Mouse (Mus musculus): Measurements from ENCODE around the gene Dnajc9. TPM values are rescaled to one million over a fixed set of nuclear protein-coding genes. Genes with fewer than 3 reads are reported as not detected.

Dnajc9 gene
- polyA plus RNA-seq (2014; fragmentation: Nextera tagmentation; extraction: Ambion mirVana), result 96.4 and 116 TPM in 2 replicates

DNA sequence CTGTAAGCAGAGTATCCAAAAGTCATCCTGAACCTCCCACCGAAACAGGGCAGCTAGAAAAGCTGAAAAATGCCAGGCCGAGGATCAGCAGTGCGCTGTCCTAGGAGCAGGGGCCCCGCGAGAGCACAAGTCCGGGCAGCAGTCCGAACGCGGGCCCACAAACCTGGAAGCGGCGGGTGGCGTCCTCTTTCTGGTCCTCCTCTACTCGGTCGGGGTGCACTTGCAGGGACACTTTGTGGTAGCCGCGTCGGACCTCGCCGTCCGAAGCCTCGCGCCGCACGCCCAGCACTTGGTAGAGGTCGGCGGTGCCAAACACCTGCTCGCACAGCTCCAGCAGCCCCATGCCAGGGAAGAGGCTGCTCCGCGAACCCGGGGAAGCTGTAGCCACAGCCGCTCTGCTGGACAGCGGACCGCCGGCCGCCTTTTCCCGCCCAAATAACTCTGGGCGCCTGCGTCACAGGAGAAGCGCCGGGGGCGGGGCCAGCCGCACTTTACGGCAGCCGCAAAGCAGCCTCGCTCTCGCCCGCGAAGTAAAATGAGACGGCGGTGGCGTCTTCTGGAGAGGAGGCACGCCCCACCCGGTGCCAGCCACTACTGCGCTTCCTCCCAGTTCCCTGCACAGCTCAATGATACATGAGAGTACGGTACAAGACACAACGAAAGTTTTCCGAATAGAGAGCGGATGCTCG, at the start of gene Dnajc9:
TSS of gene Dnajc9 (minus strand) at position 470 of the 689 bp plus-strand sequence.
- peaks cover 62% of the 10 kb centered on the region for H3K36me3 ChIP-seq (replicated peaks; ENCODE audit: control insufficient read depth, insufficient read depth)
- H3K27me3 ChIP-seq (ENCODE audit: control insufficient read depth, insufficient read depth, low read length), result no peaks in the 10 kb centered on the region
- peaks cover 31% of the 10 kb centered on the region for H3K4me1 ChIP-seq (replicated peaks; ENCODE audit: control insufficient read depth, insufficient read depth, low read length)
- peak within 1 kb of the TSS; percentile 87 for H3K27ac ChIP-seq
- DNase-seq (ENCODE audit: low spot score) (peak; percentile 93), ATAC-seq (ENCODE audit: low FRiP score) (peak; percentile 75)
- peak within 1 kb of the TSS; percentile 88 for H3K4me3 ChIP-seq (replicated peaks; ENCODE audit: low read length)
- under 1% methylated on average over 59 of the region's 59 CpGs for WGBS
- H3K9me3 ChIP-seq (ENCODE audit: control insufficient read depth, low read length), result no peaks in the 10 kb centered on the region
- peak within 1 kb of the TSS; percentile 84 for H3K4me2 ChIP-seq (replicated peaks)
- H3K9ac ChIP-seq, result peak within 1 kb of the TSS; percentile 81

DNA sequence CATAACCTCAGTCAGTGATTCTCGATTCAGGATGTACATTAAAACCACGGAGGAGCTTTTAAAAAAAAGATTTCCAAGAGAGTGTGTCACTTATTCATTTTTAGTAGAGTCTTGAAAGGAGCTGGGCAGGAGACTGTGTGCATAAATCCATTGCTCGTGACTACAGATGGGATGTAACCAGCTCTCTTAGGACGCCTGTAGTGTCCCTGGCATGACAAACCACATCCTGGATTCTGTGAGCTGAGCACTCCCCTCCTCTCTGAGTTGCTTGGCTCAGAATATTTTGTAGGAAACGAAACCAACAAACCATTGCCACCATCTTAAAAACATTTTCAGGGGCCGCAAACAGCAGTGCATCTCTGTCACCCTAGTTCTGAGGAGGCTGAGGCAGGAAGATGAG, 48.3 kb upstream of the Dnajc9 start:
- Histone ChIP-seq H3K27me3 (ENCODE audit: control insufficient read depth, insufficient read depth, low read length) (no peaks in the 10 kb centered on the region), H3K9ac (no peak overlapping the region)
- no peak for DNase-seq (ENCODE audit: low spot score)

DNA sequence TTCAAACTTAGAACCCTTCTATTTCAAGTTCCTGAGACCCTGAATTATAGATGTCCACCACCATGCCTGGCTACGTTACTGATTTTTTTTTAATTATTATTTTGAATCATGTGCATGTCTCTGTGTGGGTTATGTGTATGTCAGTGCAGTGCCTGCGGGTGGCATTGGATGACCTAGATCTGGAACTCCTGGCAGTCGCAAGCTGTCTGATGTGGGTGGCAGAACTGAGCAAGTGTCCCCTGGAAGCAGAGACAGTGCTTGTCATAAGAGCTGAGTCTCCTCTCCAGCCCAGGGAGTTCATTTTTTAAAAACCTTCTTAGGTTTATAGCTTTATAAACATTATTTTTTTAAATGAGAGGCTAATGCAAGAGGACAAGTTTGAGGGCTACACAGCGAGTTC, 43.7 kb upstream of the Dnajc9 start:
- Histone ChIP-seq H3K4me2 (replicated peaks) (no peak overlapping the region), H3K9me3 (ENCODE audit: control insufficient read depth, low read length) (no peaks in the 10 kb centered on the region), H3K27ac (no peak overlapping the region), H3K4me3 (replicated peaks; ENCODE audit: low read length) (no peak overlapping the region), H3K36me3 (replicated peaks; ENCODE audit: control insufficient read depth, insufficient read depth) (no peaks in the 10 kb centered on the region), H3K27me3 (ENCODE audit: control insufficient read depth, insufficient read depth, low read length) (no peaks in the 10 kb centered on the region), H3K9ac (no peak overlapping the region), H3K4me1 (replicated peaks; ENCODE audit: control insufficient read depth, insufficient read depth, low read length) (no peaks in the 10 kb centered on the region)
- 88% methylated on average over 4 of the region's 4 CpGs for WGBS
- ATAC-seq (ENCODE audit: low FRiP score), result no peak
- DNase-seq (ENCODE audit: low spot score), result no peak

More for the DNA sequence above, 48.3 kb upstream of the Dnajc9 start:
- no peaks in the 10 kb centered on the region for H3K4me1 ChIP-seq (replicated peaks; ENCODE audit: control insufficient read depth, insufficient read depth, low read length)
- H3K36me3 ChIP-seq (replicated peaks; ENCODE audit: control insufficient read depth, insufficient read depth), result no peaks in the 10 kb centered on the region
- H3K4me3 ChIP-seq (replicated peaks; ENCODE audit: low read length), result no peak overlapping the region
- no peak overlapping the region for H3K4me2 ChIP-seq (replicated peaks)
- no peaks in the 10 kb centered on the region for H3K9me3 ChIP-seq (ENCODE audit: control insufficient read depth, low read length)
- no peak for ATAC-seq (ENCODE audit: low FRiP score)
- WGBS, result 78% methylated on average over 6 of the region's 6 CpGs
- no peak overlapping the region for H3K27ac ChIP-seq

DNA sequence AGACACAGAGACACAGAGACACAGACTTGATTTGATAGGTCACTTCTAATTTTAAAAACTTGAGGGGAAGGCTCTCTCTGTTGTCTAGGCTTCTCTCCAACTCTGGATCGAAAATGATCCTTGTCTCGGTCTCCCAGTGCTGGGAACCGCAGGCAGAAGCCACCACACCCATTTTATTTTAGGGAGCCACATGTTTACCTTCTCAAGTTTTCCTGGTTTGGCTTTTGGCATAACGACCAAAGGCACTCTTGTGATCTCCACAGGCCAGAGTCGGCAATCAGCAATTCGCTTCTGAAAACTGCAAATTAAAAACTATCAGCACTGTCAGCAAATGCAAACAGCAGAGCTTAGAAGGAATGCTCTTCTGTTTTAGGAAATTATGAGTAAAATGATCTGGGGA, 43.0 kb upstream of the Dnajc9 start:
- Histone ChIP-seq H3K4me2 (replicated peaks) (no peak overlapping the region), H3K9ac (no peak overlapping the region), H3K36me3 (replicated peaks; ENCODE audit: control insufficient read depth, insufficient read depth) (no peaks in the 10 kb centered on the region), H3K9me3 (ENCODE audit: control insufficient read depth, low read length) (no peaks in the 10 kb centered on the region), H3K4me1 (replicated peaks; ENCODE audit: control insufficient read depth, insufficient read depth, low read length) (no peaks in the 10 kb centered on the region), H3K27me3 (ENCODE audit: control insufficient read depth, insufficient read depth, low read length) (no peaks in the 10 kb centered on the region), H3K4me3 (replicated peaks; ENCODE audit: low read length) (no peak overlapping the region), H3K27ac (no peak overlapping the region)
- DNase-seq (ENCODE audit: low spot score), result no peak
- no peak for ATAC-seq (ENCODE audit: low FRiP score)
- whole genome bisulfite sequencing, result 78% methylated on average over 6 of the region's 6 CpGs

DNA sequence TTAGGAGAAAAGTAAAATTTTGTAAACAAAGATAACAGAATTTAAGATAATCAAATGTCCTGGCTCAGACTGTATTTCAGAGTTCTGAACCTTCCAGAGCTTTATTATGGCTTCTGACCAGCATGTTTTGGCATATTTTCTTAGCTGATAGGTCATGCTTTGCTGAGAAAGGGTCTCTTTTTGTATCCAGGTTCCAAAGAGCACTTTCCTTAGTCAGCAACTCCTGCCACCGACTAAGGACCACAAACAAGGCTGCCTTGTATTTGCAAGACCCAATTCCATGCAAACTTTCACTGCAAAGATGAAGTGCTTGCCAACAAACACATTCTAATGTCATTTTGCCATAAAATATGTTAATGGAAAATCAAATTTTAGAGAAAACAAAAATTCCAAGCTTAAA, 41.1 kb upstream of the Dnajc9 start:
- no peaks in the 10 kb centered on the region for H3K36me3 ChIP-seq (replicated peaks; ENCODE audit: control insufficient read depth, insufficient read depth)
- DNase-seq (ENCODE audit: low spot score), result no peak

DNA sequence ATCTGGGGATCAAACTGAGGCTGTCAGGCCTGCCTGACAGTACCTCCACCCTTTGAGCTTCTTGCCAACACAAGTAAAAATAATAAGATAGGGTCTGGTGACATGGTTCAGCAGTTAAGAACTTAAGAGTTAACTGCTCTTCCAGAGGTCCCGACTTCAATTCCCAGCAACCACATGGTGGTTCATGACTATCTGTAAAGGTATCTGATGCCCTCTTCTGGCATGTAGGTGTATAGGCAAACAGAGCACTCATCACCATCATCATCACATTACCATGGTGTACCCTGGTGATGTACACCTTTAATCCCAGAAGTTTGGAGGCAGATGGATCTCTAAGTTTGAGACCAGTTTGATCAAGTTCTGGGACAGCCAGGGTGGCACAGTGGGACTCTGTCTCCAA, 39.9 kb upstream of the Dnajc9 start:
- Histone ChIP-seq H3K4me3 (replicated peaks; ENCODE audit: low read length) (no peak overlapping the region), H3K4me2 (replicated peaks) (no peak overlapping the region), H3K9me3 (ENCODE audit: control insufficient read depth, low read length) (no peaks in the 10 kb centered on the region), H3K36me3 (replicated peaks; ENCODE audit: control insufficient read depth, insufficient read depth) (no peaks in the 10 kb centered on the region), H3K9ac (no peak overlapping the region), H3K27ac (no peak overlapping the region), H3K27me3 (ENCODE audit: control insufficient read depth, insufficient read depth, low read length) (no peaks in the 10 kb centered on the region), H3K4me1 (replicated peaks; ENCODE audit: control insufficient read depth, insufficient read depth, low read length) (no peaks in the 10 kb centered on the region)
- 39% methylated on average over 1 of the region's 1 CpGs for WGBS
- DNase-seq (ENCODE audit: low spot score) (no peak), ATAC-seq (ENCODE audit: low FRiP score) (no peak)

More for the DNA sequence above, 41.1 kb upstream of the Dnajc9 start:
- no peak overlapping the region for H3K27ac ChIP-seq
- H3K4me2 ChIP-seq (replicated peaks), result no peak overlapping the region
- no peaks in the 10 kb centered on the region for H3K27me3 ChIP-seq (ENCODE audit: control insufficient read depth, insufficient read depth, low read length)
- 74% methylated on average over 1 of the region's 1 CpGs for WGBS
- H3K4me3 ChIP-seq (replicated peaks; ENCODE audit: low read length), result no peak overlapping the region
- H3K9me3 ChIP-seq (ENCODE audit: control insufficient read depth, low read length), result no peaks in the 10 kb centered on the region
- ATAC-seq (ENCODE audit: low FRiP score), result no peak
- H3K9ac ChIP-seq, result no peak overlapping the region
- no peaks in the 10 kb centered on the region for H3K4me1 ChIP-seq (replicated peaks; ENCODE audit: control insufficient read depth, insufficient read depth, low read length)

DNA sequence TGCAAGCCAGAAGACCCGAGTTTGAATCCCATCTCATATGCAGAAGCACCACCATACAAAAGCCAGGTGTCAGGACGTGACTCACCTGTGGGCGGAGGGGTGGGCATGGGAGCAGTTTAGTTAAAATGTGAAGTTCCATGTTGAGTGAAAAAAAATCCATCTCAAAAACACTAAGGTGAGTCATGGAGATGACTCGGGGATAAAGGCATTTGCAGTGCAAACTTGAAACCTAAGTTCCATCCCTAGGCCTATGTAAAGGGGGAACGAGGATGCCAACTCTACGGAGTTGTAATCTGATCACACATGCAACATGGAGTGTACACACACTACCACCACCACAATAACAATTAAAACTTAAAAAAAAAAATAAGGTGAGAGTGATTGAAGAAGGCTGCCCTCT, 34.3 kb upstream of the Dnajc9 start:
- Histone ChIP-seq H3K27ac (no peak overlapping the region), H3K4me2 (replicated peaks) (no peak overlapping the region), H3K4me1 (replicated peaks; ENCODE audit: control insufficient read depth, insufficient read depth, low read length) (no peaks in the 10 kb centered on the region), H3K27me3 (ENCODE audit: control insufficient read depth, insufficient read depth, low read length) (no peaks in the 10 kb centered on the region), H3K9ac (no peak overlapping the region), H3K4me3 (replicated peaks; ENCODE audit: low read length) (no peak overlapping the region), H3K9me3 (ENCODE audit: control insufficient read depth, low read length) (no peaks in the 10 kb centered on the region), H3K36me3 (replicated peaks; ENCODE audit: control insufficient read depth, insufficient read depth) (no peaks in the 10 kb centered on the region)
- ATAC-seq (ENCODE audit: low FRiP score), result no peak
- WGBS, result 92% methylated on average over 6 of the region's 6 CpGs
- DNase-seq (ENCODE audit: low spot score), result no peak

DNA sequence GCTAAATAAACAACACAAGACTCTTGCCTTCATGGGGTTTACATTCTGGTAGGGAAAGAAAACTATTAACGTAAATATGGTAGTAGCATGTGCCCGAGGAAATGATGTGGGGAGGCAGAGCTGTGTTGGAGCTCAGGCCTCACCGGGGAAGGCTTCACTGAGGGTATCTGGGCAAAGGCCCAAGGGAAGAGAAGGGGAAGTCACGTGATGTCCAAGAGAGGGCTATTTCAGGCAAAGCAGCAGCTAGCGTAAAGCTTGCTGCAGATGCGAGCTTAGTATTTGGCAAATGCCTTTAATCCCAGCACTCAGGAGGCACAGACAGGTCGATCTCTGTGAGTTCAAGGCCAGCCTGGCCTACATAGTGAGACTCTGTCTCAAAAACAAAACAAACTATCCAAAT, 33.5 kb upstream of the Dnajc9 start:
- Histone ChIP-seq H3K4me2 (replicated peaks) (no peak overlapping the region), H3K9ac (no peak overlapping the region), H3K9me3 (ENCODE audit: control insufficient read depth, low read length) (no peaks in the 10 kb centered on the region), H3K27ac (no peak overlapping the region), H3K27me3 (ENCODE audit: control insufficient read depth, insufficient read depth, low read length) (no peaks in the 10 kb centered on the region), H3K4me3 (replicated peaks; ENCODE audit: low read length) (no peak overlapping the region), H3K36me3 (replicated peaks; ENCODE audit: control insufficient read depth, insufficient read depth) (no peaks in the 10 kb centered on the region), H3K4me1 (replicated peaks; ENCODE audit: control insufficient read depth, insufficient read depth, low read length) (no peaks in the 10 kb centered on the region)
- 82% methylated on average over 7 of the region's 7 CpGs for WGBS
- ATAC-seq (ENCODE audit: low FRiP score) (no peak), DNase-seq (ENCODE audit: low spot score) (no peak)

DNA sequence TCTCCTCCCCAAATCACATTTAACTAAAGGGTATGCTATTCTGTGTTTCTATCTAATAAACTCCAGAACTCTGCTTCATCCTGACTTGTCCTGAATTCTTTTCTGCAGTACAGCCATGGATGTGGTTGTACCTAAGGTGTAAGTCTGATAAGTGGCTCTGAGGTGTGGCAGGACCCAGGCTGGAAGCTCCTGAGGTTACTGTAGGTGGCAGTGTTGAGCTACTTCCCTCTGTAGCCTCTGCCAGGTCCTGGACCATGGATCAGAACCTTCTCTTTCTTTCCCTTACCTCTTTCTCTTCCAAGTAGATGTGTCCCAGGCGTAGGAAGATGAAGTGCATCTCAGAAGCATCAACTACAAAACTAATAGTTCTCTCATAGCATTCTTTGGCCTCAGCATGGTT, 11.4 kb upstream of the Dnajc9 start:
- no peak for ATAC-seq (ENCODE audit: low FRiP score)
- 42% methylated on average over 1 of the region's 1 CpGs for WGBS

DNA sequence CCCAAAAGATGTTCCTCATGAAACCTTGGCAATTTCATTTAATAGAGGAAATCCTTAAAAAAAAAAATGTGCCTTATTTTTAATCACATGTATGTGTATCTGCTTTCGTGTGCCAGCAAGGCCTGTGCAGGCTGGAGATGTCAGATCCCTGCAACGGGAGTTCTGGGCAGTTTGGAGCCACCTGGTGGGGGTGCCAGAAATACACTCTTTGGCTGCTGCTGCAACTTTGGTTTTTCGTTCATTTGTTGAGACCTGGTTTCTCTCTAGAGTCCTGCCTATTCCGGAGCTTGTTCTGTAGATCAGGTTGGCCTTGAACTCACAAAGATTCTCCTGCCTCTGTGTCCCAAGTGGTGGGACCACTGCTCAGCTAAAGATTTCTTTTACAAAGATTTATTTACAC, 10.2 kb upstream of the Dnajc9 start:
- no peak for ATAC-seq (ENCODE audit: low FRiP score)
- H3K4me2 ChIP-seq (replicated peaks), result no peak overlapping the region
- WGBS, result 48% methylated on average over 4 of the region's 4 CpGs
- 0 out of 2 replicates have a peak, but pooled peaks cover 4% of the 10 kb centered on the region for H3K4me1 ChIP-seq (replicated peaks; ENCODE audit: control insufficient read depth, insufficient read depth, low read length)
- H3K27me3 ChIP-seq (ENCODE audit: control insufficient read depth, insufficient read depth, low read length), result no peaks in the 10 kb centered on the region
- no peak for DNase-seq (ENCODE audit: low spot score)
- H3K4me3 ChIP-seq (replicated peaks; ENCODE audit: low read length), result no peak overlapping the region
- H3K9ac ChIP-seq, result no peak overlapping the region
- no peaks in the 10 kb centered on the region for H3K9me3 ChIP-seq (ENCODE audit: control insufficient read depth, low read length)
- no peaks in the 10 kb centered on the region for H3K36me3 ChIP-seq (replicated peaks; ENCODE audit: control insufficient read depth, insufficient read depth)
- H3K27ac ChIP-seq, result no peak overlapping the region

More for the DNA sequence above, 11.4 kb upstream of the Dnajc9 start:
- Histone ChIP-seq H3K4me2 (replicated peaks) (no peak overlapping the region), H3K27me3 (ENCODE audit: control insufficient read depth, insufficient read depth, low read length) (no peaks in the 10 kb centered on the region), H3K27ac (no peak overlapping the region), H3K4me1 (replicated peaks; ENCODE audit: control insufficient read depth, insufficient read depth, low read length) (no peaks in the 10 kb centered on the region), H3K9ac (no peak overlapping the region), H3K36me3 (replicated peaks; ENCODE audit: control insufficient read depth, insufficient read depth) (no peaks in the 10 kb centered on the region), H3K4me3 (replicated peaks; ENCODE audit: low read length) (no peak overlapping the region), H3K9me3 (ENCODE audit: control insufficient read depth, low read length) (no peaks in the 10 kb centered on the region)
- peak; percentile 33 for DNase-seq (ENCODE audit: low spot score)

All from hindbrain, embryonic 14.5 days (tissue).